Comparison of ENCODE assay signal across 23 mouse cellular contexts in the genomic region with DNA sequence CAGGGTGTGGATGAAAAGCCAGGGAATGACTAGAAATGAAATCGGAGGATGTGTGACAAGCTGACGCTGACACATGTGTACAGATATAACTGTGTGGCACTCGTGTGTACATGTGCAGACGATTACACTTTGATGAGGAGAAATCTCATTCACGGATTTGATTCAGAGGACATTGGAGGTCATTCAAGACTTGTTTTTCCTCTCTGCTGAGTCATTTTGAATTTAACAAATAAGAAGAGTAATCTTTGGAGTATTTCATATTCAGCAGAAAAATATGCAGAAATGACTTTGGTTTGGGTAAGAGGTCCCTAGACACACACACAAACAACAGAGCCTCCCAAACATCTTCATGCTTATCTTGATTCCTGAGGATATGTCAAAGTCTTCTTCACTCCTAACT.
"Had no signal": no experiment of that assay in that cellular context is flagged by ENCODE, and none has a peak within 500 bp of the region (broad histone marks: within the 10 kb centered on the region; RNA-seq: fewer than 3 reads in every experiment).

No protein-coding gene starts in this region.

- DNase-seq: liver, postnatal 0 days; lung, adult 2 months; lung, postnatal 14 days; lung, postnatal 36 days; midbrain, embryonic 14.5 days; retina, postnatal 1 day; right cerebral cortex, adult 18-20 months; right cerebral cortex, postnatal 25 days; right cerebral cortex, postnatal 4 days; thymus, adult 2 months; thymus, postnatal 25 days; thymus, postnatal 4 days had no signal

- H3K36me3 ChIP-seq: lung, embryonic 15.5 days; neural tube, embryonic 13.5 days; neural tube, embryonic 15.5 days; stomach, embryonic 15.5 days had no signal

- H3K9me3 ChIP-seq: lung, embryonic 15.5 days; megakaryocyte, embryonic 14.5 days; neural tube, embryonic 13.5 days; neural tube, embryonic 15.5 days; stomach, embryonic 15.5 days had no signal

- H3K9ac ChIP-seq: liver, postnatal 0 days; lung, embryonic 15.5 days; neural tube, embryonic 13.5 days; neural tube, embryonic 15.5 days; stomach, embryonic 15.5 days had no signal

- ATAC-seq: liver, postnatal 0 days; lung, postnatal 0 days; midbrain, embryonic 16.5 days had no signal

- H3K4me2 ChIP-seq: lung, embryonic 15.5 days; midbrain, embryonic 11.5 days; neural tube, embryonic 13.5 days; neural tube, embryonic 15.5 days; stomach, embryonic 15.5 days had no signal

- H3K4me1 ChIP-seq: lung, embryonic 15.5 days; megakaryocyte, embryonic 14.5 days; neural tube, embryonic 13.5 days; neural tube, embryonic 15.5 days; stomach, embryonic 15.5 days had no signal

- H3K4me3 ChIP-seq: lung, embryonic 15.5 days; megakaryocyte, embryonic 14.5 days; myocyte; neural tube, embryonic 13.5 days; neural tube, embryonic 15.5 days; stomach, embryonic 15.5 days had no signal

- H3K27me3 ChIP-seq: lung, embryonic 15.5 days; megakaryocyte, embryonic 14.5 days; neural tube, embryonic 13.5 days; neural tube, embryonic 15.5 days; stomach, embryonic 15.5 days had no signal

- H3K27ac ChIP-seq: lung, embryonic 15.5 days; macrophage; neural tube, embryonic 13.5 days; neural tube, embryonic 15.5 days; stomach, embryonic 15.5 days; stomach, postnatal 0 days had no signal
